ENCODE assay signal across 47 mouse cellular contexts in the genomic region with DNA sequence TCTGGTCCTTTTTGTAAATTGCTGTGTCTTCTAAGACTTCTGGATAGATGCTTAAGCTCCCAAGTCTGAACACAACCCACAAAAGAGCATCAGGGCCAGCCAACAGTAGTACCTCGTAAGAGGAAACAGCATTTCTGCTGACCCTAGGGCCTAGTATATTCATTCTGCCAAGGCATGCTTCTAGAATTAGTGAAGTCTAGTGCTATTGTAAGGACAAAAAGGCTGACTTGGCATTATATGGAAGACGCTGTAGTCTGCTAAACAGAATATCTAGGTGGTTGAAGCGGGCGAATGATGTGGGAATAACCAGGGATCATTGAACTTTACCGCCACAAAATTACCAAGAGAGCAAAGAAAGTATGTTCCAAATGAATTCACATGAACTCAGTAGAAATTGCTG. TPM values are rescaled to one million over a fixed set of nuclear protein-coding genes. Genes with fewer than 3 reads are reported as not detected.
"Had no signal": no experiment of that assay in that cellular context is flagged by ENCODE, and none has a peak within 500 bp of the region (broad histone marks: within the 10 kb centered on the region; RNA-seq: fewer than 3 reads in every experiment).

No protein-coding gene starts in this region.

- ATAC-seq: hindbrain, embryonic 16.5 days; hindbrain, postnatal 0 days; inflammation-experienced regulatory T-cells, adult 6 months; intestine, embryonic 15.5 days; intestine, embryonic 16.5 days; intestine, postnatal 0 days had no signal

- DNase-seq: heart, postnatal 10 days; heart, postnatal 14 days; heart, postnatal 36 days; kidney, adult 11 months; kidney, adult 18-20 months; kidney, adult 2 months; kidney, adult 8-10 months; kidney, adult 9 months; kidney, postnatal 10 days; kidney, postnatal 14 days; kidney, postnatal 25 days; kidney, postnatal 36 days; kidney, postnatal 4 days; layer of hippocampus, adult 9-11 months; layer of hippocampus, postnatal 36 days had no signal

- H3K9ac ChIP-seq: heart, embryonic 12.5 days; heart, embryonic 13.5 days; heart, embryonic 15.5 days; hindbrain, embryonic 12.5 days; hindbrain, embryonic 13.5 days; hindbrain, embryonic 14.5 days; hindbrain, embryonic 15.5 days; intestine, embryonic 15.5 days; kidney, embryonic 15.5 days had no signal

- H3K9me3 ChIP-seq: heart, embryonic 10.5 days; heart, embryonic 12.5 days; heart, embryonic 13.5 days; heart, embryonic 15.5 days; hindbrain, embryonic 10.5 days; hindbrain, embryonic 12.5 days; hindbrain, embryonic 13.5 days; hindbrain, embryonic 15.5 days; intestine, embryonic 15.5 days; kidney, embryonic 15.5 days had no signal

- H3K4me1 ChIP-seq: heart, embryonic 10.5 days; heart, embryonic 12.5 days; heart, embryonic 13.5 days; heart, embryonic 15.5 days; hindbrain, embryonic 10.5 days; hindbrain, embryonic 12.5 days; hindbrain, embryonic 13.5 days; hindbrain, embryonic 15.5 days; intestine, embryonic 15.5 days; kidney, embryonic 15.5 days had no signal

- H3K27me3 ChIP-seq: heart, embryonic 12.5 days; heart, embryonic 13.5 days; heart, embryonic 15.5 days; hindbrain, embryonic 12.5 days; hindbrain, embryonic 13.5 days; hindbrain, embryonic 15.5 days; intestine, embryonic 15.5 days; kidney, embryonic 15.5 days had no signal

- H3K4me3 ChIP-seq: heart, embryonic 10.5 days; heart, embryonic 12.5 days; heart, embryonic 13.5 days; heart, embryonic 15.5 days; hindbrain, embryonic 10.5 days; hindbrain, embryonic 12.5 days; hindbrain, embryonic 13.5 days; hindbrain, embryonic 15.5 days; intestine, embryonic 15.5 days; kidney, embryonic 15.5 days; layer of hippocampus, adult 2 months; left cerebral cortex, adult 2 months had no signal

- H3K27ac ChIP-seq: heart, embryonic 10.5 days; heart, embryonic 13.5 days; heart, embryonic 15.5 days; hindbrain, embryonic 10.5 days; hindbrain, embryonic 12.5 days; hindbrain, embryonic 13.5 days; hindbrain, embryonic 14.5 days; hindbrain, embryonic 15.5 days; hindbrain, postnatal 0 days; intestine, embryonic 15.5 days; kidney, embryonic 15.5 days; kidney, postnatal 0 days; layer of hippocampus, adult 2 months; left cerebral cortex, adult 2 months had no signal

- H3K4me2 ChIP-seq: heart, embryonic 11.5 days; heart, embryonic 12.5 days; heart, embryonic 13.5 days; heart, embryonic 15.5 days; hindbrain, embryonic 12.5 days; hindbrain, embryonic 13.5 days; hindbrain, embryonic 14.5 days; hindbrain, embryonic 15.5 days; intestine, embryonic 15.5 days; kidney, embryonic 15.5 days had no signal

RNA-seq across cellular contexts. Expression of a gene that starts 33.3 kb away (rescaled TPM):
- total RNA-seq: heart, postnatal 14 days; heart, postnatal 25 days; heart, postnatal 36 days; hematopoietic stem cell, adult 5-6 weeks; hindbrain, postnatal 0 days; layer of hippocampus, adult 2 months; layer of hippocampus, postnatal 10 days; layer of hippocampus, postnatal 36 days; left cerebral cortex, adult 18-20 months had no signal
- polyA plus RNA-seq: heart, embryonic 10.5 days; heart, embryonic 12.5 days; heart, embryonic 14.5 days; heart, embryonic 15.5 days; heart, embryonic 16.5 days; heart, postnatal 0 days; hindbrain, embryonic 10.5 days; hindbrain, embryonic 11.5 days; hindbrain, embryonic 12.5 days; hindbrain, embryonic 13.5 days; hindbrain, embryonic 14.5 days; hindbrain, embryonic 15.5 days; hindbrain, postnatal 0 days; inflammation-experienced regulatory T-cells, adult 6 months; intestine, embryonic 14.5 days; intestine, embryonic 15.5 days; intestine, embryonic 16.5 days; intestine, postnatal 0 days; kidney, adult 2 months; kidney, embryonic 14.5 days; kidney, embryonic 15.5 days; kidney, embryonic 16.5 days; kidney, postnatal 0 days; large intestine, adult 2 months had no signal

RNA-seq across cellular contexts. Expression of a gene that starts 55.0 kb away (rescaled TPM):
- polyA plus RNA-seq: inflammation-experienced regulatory T-cells, adult 6 months had no signal
